Mouse (Mus musculus): ENCODE results near the gene 4930404H24Rik.

DNA sequence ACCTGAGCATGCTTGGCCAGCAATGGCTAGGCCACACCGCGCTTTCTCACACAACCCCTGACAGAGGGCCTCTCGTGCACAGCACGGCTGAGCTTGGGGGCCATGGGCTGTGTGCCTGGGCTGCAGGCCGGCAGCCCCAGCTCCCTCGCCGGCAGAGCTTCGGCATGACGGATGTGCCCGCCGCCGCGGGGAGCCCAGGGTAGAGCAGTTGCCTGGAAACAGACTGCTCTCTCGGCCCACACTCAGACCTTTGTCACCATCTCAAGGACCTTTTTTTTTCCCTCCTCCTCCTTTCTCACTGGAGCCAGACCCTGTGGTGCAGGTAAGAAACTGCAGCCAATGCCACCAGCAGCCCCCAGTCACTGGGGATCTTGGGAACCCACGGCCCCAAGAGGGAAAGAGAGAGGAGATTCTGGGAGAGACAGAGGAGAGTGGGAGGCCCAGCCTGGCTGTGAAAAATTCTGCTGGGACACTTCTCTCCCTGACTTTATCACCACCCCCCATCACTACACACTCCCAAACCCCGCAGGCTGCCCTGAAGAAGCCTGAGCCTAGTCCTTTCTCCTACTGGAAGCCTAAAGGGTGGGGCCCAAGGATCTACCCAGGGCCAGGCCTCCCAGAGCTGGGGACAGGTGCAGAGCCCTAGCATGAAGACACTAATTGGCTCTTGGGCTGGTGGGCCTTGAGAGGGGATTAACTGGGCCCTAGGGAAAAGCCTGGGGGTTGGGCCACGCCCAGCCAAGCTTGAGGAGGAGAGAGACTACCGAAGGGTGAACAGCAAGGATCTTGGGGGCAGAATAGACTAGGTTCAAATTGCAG is 16.8 kb downstream of the 4930404H24Rik start:
- TF ChIP-seq CTCF (IDR thresholded peaks at IDR 0.05; ENCODE audit: control insufficient read depth, insufficient read depth, insufficient replicate concordance, low read depth, low read length), result no peak
- no peak for TF ChIP-seq POLR2A (IDR thresholded peaks at IDR 0.05; ENCODE audit: control insufficient read depth, low read depth, low read length)

Data from testis, adult 2 months (tissue).